Mouse (Mus musculus) mesoderm, embryonic 11.5 days (tissue): Measurements from ENCODE around the gene Slc19a2.

ENCODE experiments used
- DNase-seq: peaks from one replicate; pipeline ENCODE4 v3.0.0-alpha.2; 2012; ENCODE audit warnings: low read depth, low spot score

Gene Slc19a2

DNA sequence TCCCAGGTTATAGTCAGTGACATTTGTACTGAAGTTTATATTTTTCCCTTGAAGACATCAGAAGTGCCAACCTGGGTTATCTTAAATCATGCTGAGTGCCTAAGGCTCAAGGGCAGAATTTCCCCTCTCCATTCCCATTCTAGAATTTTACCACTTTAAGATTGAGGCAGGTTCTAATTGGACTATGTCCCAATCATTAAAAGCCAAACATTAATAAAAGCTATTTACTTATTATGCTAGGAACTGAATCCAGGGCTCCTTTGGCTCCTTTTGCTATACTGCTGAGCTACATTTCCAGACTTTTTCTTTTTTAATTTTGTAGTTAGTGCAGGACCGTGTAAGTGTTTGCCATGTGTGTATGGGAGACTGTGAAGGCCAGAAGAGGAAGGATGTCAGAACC is 2.6 kb downstream of the Slc19a2 start:
- no peak for DNase-seq

GRCm38 (mm10) chr1:164252551-164252950 is 3.7 kb downstream of the Slc19a2 start:
- no peak for DNase-seq

DNA sequence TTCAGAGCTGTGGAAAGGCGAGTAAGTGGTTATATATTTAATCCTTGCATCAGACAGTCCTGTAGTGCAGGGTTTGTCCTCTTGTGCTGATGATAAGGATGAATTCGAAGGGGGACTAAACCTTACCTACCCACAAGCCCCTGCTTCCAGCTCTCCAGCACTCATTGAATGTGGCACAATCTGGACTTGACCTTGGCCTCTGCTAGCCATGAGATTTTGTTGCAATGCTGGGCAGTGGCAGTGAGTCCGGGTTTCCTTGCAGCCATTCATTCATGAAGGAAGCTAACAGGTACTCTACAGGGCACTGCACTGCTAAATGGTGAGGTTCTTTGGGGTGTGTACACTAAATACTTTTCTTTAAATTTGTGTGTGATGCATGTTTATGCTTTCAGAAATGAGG is 6.0 kb downstream of the Slc19a2 start:
- no peak for DNase-seq

GRCm38 (mm10) chr1:164260171-164261028 is 11.6 kb downstream of the Slc19a2 start:
- DNase-seq: no peak

DNA sequence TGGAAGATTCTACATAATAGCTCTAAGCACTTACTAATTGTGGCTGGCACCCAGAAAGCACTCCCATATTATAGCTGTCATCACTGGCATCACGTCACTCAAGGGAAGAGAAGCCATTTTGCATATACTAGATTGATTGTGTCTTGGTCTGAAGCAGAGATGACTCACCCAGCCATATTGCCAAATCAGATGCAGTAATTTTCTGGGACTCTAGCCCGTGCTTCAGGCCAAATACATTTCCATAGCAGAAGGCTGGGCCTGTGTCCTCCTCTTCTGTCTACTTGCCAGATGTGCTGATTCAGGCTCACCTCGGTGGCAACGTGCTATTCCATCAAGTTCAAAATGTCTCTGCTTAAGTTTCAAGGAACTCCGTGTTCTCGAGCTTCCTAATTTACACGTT is 12.7 kb downstream of the Slc19a2 start:
- no peak for DNase-seq

GRCm38 (mm10) chr1:164270941-164271340 is 22.1 kb downstream of the Slc19a2 start:
- DNase-seq: no peak

- peak; percentile 61 for DNase-seq
These were observed 24.8 kb downstream of the Slc19a2 start for GRCm38 (mm10) chr1:164273659-164274058.

GRCm38 (mm10) chr1:164275455-164275954 is 26.7 kb downstream of the Slc19a2 start, which contains the start of gene Ccdc181:
TSS of gene Ccdc181 (plus strand) at chr1:164275585.
- DNase-seq: peak; percentile 94

GRCm38 (mm10) chr1:164276552-164276951 is 27.7 kb downstream of the Slc19a2 start:
- no peak for DNase-seq

DNA sequence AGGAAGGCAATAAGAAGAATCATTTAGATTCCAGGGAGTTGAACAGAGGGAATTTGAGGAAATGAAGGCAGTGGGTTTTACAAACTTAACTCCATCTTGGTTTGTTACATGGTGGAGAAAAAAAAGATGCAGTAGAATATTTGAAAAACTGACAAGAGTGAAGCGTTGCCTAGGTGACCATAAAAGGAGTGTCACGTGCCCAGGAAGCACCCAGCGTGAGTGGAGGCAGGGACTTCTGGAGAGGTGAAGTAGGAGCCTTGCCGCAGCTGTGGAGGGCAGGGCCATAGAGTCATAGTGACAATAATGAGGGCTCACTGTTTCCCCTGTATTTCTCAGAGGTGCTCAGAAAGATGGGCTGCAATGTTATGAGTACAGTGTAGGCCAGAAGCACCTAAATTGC is 30.5 kb downstream of the Slc19a2 start:
- DNase-seq: no peak

- no peak for DNase-seq
These were observed 35.2 kb downstream of the Slc19a2 start for GRCm38 (mm10) chr1:164284007-164284406.

- no peak for DNase-seq
These were observed 38.6 kb downstream of the Slc19a2 start for GRCm38 (mm10) chr1:164287406-164287805.

GRCm38 (mm10) chr1:164292040-164292439 is 43.2 kb downstream of the Slc19a2 start:
- no peak for DNase-seq

DNA sequence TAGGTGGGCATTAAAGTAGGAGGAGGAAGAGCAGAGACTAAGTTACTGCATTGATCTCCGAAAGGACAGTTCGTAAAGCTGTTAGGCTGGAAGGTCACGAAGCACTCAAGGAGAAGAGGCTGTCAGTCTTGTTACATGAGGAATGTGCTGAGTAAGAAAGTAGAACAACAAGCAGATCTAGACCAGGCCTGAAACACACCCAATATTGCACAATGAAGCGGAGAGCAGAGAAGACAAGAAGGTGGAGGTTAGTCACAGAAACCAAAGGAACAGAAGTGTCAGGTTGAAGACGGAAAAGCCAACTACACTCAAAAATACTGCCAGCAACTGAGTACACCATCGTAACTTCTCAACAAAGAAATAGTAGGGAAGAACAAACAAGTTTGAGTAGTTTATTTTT is 45.2 kb downstream of the Slc19a2 start:
- DNase-seq: no peak

DNA sequence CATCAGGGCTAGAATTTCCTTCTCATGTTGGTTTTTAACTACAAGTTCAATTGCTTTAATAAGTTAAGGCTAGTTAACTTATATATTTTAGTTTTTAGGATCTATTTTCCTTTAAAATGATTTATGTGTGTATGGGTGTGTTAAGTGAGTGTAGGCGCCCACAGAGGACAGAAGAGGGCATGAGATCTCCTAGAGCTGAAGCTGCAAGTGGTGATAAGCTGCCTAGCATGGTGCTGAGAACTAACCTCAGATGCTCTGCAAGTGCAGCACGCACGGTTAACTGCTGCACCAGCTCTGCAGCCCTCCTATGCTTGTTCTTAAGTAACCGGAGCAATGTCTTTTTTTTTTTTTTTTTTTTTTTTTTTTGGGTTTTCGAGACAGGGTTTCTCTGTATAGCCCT is 47.6 kb downstream of the Slc19a2 start:
- DNase-seq: no peak

DNA sequence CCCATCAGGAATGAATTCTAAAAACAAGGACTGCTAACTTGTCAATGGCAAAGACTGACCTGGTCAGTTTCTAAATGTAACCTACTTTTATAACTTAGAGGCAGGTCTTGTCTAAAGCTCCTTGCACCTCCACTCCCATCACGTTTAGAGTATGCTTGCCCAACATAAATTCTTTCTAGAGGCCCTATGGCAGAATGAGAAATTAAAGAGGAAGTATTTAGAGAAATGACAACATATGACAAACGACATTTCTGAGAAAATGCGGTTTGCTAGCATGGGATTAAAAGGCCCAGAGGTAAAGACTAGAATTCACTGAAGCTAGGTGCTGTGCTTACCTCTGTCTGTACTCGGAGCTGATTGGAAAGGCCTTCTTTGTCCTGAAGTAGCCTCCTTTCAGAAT is 53.1 kb downstream of the Slc19a2 start:
- no peak for DNase-seq

DNA sequence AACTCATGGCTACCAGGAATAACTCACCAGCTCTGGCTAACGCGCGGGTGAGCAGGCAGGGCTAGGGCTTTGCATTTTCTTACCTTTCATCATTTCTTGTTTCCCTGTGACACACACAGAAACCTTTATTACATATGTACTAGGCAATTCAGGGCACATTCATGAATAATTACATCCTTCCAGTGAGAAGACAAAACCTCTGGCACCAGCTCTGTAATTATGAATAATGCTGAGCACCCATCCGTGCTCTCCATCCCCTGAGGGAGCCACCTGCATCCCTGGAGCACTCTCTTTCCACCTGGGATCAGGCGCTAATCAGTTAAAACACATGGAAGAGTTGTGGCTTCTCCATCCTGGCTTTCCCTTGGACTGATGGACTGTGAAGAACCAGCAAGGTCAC is 55.0 kb downstream of the Slc19a2 start, which contains the start of gene Nme7:
Gene Nme7, plus strand, starts transcription at position 301 of the 400 bp plus-strand sequence.
- no peak for DNase-seq

- peak; percentile 97 for DNase-seq
These were observed 58.4 kb downstream of the Slc19a2 start, which contains the start of gene Blzf1 for GRCm38 (mm10) chr1:164307124-164307751. TSS of gene Blzf1 (minus strand) at chr1:164307489.

DNA sequence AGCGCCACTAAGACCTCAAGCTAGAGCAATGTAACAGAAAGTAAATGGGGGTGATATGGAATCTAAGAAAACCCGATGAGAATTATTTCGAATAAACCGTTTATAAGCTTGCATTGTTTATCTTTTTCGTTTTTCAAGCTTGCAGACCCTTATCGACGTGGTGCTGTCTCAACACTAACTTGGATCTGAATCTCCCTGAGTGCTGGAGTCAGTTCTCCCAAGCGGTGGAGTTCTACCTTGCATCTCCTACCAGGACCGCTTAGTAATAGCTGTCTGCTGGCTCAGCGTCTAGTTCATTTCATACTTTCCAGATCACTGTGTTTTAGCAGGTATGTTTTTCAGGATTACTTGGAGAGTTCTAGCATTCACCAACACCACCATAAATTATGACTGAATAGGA is 59.1 kb downstream of the Slc19a2 start:
- no peak for DNase-seq

- no peak for DNase-seq
These were observed 65.2 kb downstream of the Slc19a2 start for GRCm38 (mm10) chr1:164314085-164314484.
